Mouse (Mus musculus): Measurements from ENCODE around the gene Dhrs4. TPM values are rescaled to one million over a fixed set of nuclear protein-coding genes. Genes with fewer than 3 reads are reported as not detected.

The Dhrs4 gene
- total RNA-seq, 2 experiments from 2014 or later, result 43.3 to 50.8 TPM

DNA sequence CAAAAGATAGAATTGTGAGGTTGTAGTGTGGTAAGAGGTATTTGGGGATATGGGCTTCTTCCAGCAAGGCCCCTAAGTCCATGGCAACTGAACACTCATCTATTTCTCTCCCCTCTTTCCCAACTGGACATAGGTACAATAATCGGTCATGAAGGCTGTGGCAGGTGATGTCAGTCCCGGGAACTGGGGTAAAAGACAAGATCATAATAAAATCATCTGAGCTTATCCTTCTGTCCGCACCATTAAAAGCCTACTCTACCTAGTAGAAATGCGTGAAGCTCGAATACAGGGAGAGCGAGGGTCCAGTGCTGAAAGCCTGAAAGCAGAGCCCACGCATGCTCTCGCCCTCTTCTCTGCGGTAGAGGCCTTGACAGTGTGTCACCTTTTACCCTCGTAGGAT lies 1.1 kb downstream of the Dhrs4 start:
- DNase-seq, result no peak
- intact Hi-C loops (cut with DNase I), result no loop called here

DNA sequence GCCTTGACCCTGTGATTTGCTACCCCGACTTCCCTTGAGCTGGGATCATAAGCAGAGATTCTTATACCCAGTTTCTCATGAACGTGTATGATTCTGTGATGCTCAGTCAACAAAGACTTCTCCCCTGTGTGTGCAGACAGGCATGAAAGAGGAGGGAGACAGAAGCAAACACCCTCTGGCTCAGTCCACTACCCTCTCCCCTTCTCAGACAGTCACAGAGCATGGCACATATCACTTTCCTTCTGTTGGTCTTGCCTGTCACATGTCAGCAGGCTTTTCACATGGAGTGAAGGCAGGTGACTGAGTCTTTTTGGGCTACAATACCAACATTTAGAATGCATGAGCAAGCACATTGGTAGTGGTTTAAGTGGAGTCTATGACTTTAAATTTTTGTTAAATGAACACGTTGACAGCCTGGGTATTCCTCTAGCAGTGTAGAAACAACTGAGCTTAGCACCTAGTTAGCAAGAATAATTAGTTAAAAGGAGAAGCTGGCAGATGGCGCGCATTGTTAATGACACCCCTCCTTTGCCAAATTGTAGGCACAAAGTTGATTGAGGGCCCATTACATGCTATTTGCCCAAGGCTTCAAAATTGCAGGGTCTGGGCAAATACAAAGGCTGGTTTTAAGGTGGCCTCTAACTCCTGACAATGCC lies 6.0 kb downstream of the Dhrs4 start:
- no peak for DNase-seq
- intact Hi-C loops (cut with DNase I), result no loop called here

DNA sequence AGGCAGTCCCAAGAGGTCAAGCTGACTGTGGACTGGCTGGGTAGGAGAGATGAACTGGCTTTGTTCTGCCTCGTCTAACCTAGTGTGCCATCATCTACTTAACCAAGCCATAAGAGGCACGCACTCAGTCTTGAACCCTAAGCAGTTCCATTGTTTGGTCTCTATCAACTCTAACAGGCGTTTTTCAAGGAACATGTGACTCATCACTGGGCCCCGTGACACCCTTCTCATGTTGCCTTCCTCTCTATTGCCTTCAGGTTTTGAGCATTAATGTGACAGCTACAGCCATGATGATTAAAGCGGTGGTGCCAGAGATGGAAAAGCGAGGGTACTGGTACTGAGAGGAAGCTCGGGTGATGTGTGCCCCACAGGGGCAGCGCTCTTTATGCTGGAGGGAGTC lies 8.3 kb downstream of the Dhrs4 start:
- intact Hi-C loops (cut with DNase I), result no loop called here
- DNase-seq, result no peak

DNA sequence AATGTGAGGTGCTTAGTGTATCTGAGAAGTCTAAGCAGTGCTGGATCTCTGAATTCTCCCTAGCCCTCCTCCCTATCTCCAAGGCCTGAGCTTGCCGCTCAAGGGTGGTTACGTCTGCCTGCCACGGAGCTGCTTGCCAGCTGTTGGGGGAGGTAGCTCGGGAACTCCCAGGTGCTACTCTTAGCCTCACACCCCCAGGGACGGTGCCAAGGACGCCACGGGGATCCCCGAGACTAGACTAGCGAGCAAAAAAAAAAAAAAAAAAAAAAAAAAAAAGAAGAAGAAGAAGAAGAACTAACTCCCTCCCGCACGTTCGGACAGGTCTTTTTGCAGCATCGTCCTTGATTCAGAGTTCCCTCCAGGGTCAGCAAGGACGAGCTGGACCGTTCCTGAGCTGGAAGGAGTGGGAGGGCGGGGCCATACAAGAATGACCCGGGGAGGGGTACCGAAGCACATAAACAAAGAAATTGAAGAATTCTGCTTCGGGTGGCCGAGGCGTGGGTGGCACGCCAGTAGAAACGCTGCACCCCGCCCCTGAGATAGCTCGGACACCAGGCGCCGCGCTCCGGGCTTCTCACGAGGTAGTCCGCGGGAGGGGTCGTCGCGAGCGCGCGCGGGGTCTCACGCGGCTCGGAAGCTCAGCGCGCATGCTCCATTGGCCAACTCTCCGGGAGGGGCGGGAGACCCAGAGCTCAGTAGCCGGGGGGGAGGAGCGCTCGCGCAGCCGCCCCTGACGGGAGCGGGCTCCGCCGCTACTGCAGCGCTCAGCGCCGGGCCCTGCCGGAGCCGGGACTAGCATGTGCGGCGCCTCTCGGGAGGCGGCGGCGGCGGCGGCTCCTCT lies 12.0 kb downstream of the Dhrs4 start, which contains the start of gene Carmil3:
Carmil3 (plus strand) TSS at position 291 of the 841 bp plus-strand sequence.
- intact Hi-C loops (cut with DNase I), result no loop called here
- peak; percentile 35 for DNase-seq

DNA sequence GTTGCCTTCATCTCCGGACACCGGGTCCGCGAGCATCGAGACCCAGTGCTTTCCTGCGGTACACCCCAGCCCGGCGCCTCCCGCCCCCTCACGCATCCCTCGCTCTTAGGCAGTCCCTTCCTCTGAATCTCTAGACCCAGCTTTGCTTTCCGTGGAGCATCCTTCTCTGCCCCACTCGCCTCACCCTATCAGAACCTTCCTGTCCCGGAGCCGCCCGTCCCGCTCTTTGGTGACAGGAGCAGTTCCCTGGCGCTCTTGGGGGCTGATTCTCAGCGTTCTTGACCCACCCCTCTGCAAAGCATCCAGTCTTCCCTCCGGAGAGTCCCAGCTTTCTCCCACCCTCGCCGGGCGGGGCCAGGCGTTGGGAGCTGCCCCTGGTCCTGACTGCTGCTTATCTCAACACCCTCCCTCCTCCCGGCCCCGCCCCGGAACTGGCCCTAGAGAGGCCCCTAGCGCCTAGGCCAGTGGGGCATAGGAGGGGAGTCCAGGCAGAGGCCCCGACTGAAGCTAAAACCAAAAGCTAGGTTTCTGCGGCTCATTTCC lies 12.8 kb downstream of the Dhrs4 start:
- peak; percentile 31 to 49 for DNase-seq
- intact Hi-C loops (cut with DNase I), result no loop called here

DNA sequence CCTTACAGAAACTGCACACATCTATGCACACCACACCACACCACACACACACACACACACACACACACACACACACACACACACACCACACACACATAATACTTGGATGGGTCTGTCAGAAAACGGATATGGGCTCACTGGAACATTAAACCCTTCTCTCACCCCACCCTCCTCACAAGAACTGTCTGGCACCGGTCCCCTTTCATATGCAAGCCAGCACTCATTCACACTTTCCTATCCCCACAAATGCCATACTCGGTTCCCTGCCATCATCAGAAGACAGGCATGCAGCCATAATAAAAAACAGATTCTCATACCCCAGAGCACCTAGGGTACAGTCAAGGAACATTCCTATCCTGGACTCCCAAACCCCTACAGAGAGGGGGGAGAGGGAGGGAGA lies 13.5 kb downstream of the Dhrs4 start:
- intact Hi-C loops (cut with DNase I), result no loop called here
- no peak for DNase-seq

DNA sequence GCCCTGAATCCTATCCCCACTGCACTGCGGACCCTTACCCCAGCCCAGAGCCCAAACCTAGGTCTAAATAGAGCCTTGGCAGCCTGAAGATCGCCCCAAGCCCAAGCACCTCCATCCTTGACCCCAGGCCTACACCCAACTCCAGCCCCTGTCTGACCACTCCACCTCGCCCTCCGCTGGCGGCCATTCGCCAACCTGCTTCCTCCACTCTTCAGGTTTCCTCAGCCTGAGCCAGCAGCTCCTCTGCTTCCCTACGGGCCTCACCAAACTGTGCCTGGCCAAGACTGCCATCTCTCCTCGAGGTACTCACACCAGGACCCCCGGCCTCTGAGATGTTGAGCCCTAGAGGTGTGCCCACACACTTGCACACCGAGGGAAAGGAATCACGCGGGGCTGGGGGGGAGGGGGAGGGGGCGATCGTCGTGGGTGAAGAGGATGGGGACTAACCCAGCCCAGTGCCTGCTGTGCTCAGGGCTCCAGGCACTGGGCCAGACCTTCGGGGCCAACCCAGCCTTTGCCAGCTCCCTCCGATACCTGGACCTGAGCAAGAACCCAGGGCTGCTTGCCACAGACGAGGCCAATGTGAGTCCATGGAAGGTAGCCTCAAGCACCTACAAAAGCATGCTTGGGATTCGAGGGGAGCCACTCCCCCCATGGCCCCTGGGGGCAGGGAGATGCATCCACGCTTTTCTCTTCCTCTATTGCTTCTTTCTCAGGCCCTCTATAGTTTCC lies 17.1 kb downstream of the Dhrs4 start:
- intact Hi-C loops (cut with DNase I), result loop anchor here (2.0 to 5.0 kb wide), 2 partner anchors 107 to 247 kb away; partner anchors contain the start of gene Irf9
- no peak for DNase-seq

DNA sequence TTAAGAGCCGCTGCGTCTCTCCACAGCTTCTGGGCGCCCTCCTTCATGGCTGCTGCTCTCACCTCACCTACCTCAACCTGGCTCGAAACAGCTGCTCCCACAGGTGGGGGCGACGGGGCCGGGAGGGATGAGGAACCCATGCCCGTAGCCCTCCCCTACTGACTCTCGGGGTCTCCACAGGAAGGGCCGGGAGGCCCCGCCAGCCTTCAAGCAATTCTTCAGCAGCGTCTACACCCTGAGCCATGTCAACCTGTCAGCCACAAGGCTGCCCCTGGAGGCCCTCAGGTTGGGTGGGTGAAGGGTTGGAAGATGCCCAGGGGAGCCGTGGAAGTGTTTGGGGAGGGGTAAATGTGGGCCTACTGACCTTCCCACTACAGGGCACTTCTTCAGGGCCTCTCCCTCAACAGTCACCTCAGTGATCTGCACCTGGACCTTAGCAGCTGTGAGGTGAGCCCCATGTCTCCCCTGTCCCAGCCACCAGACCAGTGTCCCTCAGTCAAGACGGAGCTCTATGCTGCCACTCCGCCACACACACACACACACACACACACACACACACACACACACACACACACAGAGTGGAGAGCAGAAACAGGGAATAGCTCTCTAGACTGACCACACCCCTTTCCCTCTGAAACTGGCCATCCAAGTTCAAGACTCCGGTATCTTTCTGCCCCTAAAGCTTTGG lies 18.3 kb downstream of the Dhrs4 start:
- intact Hi-C loops (cut with DNase I), result loop anchor here (1.0 to 5.0 kb wide), 3 partner anchors 60 to 245 kb away; partner anchors contain the start of gene Irf9
- DNase-seq, result no peak

DNA sequence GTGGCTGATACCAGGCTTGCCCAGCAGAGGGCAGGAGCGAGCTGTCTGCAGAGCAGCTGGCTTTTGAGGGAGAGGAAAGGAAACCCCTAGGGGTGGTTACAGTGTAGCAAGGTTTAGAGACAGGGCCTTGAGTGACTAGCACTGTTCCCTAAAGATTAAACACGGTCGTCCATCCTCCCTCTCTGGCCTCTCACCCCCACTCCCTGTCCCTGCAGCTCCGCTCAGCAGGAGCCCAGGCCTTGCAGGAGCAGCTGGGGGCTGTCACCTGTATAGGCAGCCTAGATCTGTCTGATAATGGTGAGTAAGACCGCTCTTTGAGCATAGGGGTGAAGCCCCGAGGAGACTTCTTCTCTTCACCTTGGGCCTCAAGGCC lies 18.9 kb downstream of the Dhrs4 start:
- DNase-seq, result peak; percentile 80 to 88
- intact Hi-C loops (cut with DNase I), result loop anchor here (1.0 to 5.0 kb wide), 3 partner anchors 60 to 245 kb away; partner anchors contain the start of gene Irf9

DNA sequence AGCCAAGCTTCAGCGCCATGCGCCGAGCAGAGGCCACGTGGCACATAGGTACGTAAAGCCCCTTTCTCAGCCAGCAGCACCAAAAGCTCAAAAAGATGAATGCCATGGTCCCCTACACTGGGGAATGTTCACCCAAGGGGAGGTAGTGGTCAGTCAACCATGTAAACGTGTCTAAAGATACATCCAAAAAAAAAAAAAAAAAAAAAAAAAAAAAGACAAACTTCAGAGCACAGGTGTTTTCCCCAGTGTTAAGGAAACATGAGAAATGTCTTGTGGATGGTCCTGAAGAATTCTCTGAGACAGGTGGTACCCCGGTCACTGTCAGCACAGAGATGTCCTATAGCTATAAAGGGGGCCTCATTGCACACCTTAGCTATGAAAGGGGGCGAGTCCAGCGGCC lies 27.1 kb downstream of the Dhrs4 start:
- intact Hi-C loops (cut with DNase I), result no loop called here

DNA sequence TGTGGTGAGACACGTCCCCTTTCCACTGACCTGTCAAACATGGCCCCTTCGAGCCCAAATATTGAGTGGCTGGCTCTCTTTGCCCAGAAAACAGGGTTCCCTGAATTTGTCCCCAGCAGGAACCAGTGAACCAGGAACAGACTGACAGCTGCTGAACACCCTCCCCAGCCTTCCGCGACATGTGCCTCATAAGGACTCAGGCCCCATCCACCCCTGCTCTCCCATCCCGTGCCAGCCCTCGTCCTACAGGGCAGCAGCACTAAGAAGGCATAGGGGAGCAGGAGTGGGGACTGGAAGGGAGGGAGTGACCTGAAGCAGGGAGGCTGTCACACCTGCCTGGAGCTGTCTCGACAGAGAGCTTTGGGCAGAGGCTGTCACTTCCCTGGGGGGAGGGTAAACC lies 29.2 kb downstream of the Dhrs4 start:
- intact Hi-C loops (cut with DNase I), result no loop called here
- DNase-seq, result no peak

More for the DNA sequence above, 27.1 kb downstream of the Dhrs4 start:
- no peak for DNase-seq

DNA sequence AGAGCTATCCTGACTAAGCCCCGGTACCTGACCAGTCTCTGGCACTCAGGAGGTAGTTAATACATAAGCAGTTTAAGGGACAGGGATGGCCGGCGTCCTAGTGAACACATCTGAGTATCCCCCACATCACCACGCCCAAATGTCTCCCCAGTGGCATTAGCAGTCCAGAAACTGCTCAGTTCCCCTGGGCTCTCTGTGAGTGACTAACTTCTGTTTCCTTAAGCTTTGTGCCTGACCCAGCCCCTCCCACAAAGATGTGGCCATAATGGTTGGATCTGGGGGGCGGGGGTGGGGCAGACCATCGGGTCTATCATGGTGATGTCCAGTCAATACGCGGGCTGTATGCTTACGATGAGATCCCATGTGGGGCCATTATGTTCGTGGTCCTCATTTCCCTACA lies 31.0 kb downstream of the Dhrs4 start:
- no peak for DNase-seq
- intact Hi-C loops (cut with DNase I), result no loop called here

DNA sequence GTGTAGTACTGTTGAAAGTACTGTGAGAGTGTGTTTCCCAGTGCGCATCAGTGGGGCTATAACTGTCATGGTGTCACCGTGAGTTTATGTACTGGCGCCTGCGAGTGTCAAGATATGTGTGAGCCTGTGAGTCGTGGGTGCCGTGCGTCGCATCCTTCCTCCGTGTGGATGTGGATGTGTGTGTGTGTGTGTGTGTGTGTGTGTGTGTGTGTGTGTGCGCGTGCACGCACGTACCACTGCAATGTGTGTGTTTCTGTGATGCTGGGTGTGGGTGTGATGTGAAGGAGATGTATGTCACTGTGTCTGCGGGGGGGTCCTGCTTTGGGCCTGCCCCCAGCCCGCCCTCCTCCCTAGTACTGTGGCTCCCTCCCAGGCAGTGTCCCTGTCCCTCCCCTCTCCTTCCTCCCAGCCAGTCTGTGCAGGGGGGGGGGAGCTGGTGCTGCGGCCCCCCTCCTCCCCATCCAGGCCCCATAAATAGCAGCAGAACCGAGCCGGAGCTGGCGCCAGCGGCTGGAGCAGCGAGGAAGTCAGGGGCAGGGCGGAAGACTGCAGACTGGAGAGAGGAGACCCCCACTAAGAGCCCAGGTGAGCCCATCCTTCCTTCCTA lies 31.7 kb downstream of the Dhrs4 start, which contains the start of gene Cpne6:
Cpne6 (plus strand) TSS at position 321 of the 607 bp plus-strand sequence.
- DNase-seq, result no peak
- intact Hi-C loops (cut with DNase I), result no loop called here

DNA sequence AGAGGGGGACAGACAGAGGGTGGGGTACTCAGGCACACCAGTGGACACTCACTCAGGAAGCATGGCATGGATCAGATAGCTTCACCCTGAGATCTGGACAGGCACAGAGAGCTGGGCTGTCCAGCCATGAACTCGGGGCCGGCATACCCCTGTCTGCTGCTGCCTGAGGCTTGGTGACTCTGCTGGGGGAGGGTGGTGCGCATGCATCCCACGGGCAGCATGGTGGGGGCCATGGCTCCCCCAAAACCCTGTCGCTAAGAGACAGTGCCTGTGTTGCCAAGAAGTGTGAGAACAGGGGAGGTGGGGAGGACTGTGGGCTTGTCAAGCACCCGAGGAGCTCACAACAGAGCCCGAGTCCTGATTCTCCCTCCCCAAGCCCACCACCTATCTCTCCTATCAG lies 32.5 kb downstream of the Dhrs4 start:
- intact Hi-C loops (cut with DNase I), result no loop called here

DNA sequence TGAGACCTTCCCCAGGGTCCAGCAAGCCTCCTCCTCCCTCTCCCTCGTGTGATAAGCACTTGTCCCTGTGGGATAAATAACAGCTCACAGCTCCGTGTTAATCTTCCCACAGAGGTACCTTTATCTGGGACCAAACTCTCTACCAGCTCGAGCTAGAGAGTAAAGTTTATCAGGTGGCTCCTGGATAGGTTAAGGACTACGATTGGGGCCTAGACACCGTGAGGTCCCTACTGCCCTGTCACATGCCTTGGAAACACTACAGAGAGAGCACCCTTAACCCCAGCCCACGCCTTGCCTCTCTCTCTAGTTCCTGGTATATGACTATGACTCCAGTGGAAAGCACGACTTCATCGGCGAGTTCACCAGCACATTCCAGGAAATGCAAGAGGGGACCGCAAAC lies 35.4 kb downstream of the Dhrs4 start:
- DNase-seq, result no peak
- intact Hi-C loops (cut with DNase I), result no loop called here

More for the DNA sequence above, 32.5 kb downstream of the Dhrs4 start:
- no peak for DNase-seq

DNA sequence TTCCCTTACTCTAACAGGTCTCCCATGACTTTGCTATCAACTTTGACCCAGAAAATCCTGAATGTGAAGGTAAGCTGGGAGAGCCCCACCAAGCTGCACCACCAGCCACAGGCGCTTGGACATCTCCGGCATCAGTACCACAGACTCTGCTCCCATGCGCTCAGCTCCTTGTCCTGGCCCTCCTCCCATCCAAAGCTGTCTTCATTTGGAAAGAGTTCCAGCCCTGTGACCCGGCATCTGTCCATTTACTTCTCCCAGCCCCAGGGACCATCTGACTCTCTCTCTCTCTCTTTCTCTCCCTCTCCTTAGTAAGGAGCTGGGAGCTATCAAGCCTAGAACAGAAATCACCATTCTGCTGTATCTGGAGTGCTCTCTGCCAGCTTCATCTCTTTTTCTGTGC lies 37.3 kb downstream of the Dhrs4 start:
- intact Hi-C loops (cut with DNase I), result no loop called here
- DNase-seq, result no peak

DNA sequence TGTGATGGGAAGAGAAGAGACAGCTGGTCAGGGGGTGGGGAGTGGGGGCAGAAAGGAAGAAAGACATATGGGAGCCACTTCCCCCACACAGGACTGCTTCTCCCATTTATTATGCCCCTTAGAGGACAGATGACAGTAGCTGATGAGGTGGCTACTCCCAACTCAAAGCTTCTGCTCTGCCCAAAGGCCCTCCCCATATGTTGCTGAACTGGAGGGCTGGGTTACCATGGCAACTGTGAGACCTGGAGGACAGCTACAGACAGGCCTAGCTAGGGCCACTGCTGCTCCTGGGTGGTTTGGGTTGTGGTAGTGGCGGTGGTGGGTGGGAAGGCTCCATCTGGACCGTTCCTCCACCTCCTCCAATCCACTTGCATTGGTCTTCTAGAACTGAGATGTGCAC lies 40.3 kb downstream of the Dhrs4 start:
- intact Hi-C loops (cut with DNase I), result no loop called here
- no peak for DNase-seq

DNA sequence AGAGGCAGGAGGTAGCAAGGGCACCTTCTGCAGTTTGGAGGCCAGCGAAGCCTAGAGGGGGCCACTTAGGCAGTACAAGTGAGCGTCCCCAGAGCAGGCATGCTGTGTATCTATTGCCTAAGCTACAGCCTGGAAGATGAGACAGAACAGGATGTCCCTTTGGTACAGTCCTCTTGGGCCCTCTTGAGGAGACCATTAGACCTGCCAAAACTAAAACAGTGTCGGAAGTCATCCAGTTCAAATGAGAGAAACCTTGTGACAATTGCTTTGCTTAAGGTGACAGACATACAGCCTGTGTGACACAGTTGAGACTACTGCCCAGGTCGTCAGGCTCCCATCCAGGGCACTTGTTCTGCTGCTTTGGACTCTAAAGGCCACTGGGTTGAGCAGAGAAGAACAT lies 41.0 kb downstream of the Dhrs4 start:
- DNase-seq, result no peak
- intact Hi-C loops (cut with DNase I), result no loop called here

DNA sequence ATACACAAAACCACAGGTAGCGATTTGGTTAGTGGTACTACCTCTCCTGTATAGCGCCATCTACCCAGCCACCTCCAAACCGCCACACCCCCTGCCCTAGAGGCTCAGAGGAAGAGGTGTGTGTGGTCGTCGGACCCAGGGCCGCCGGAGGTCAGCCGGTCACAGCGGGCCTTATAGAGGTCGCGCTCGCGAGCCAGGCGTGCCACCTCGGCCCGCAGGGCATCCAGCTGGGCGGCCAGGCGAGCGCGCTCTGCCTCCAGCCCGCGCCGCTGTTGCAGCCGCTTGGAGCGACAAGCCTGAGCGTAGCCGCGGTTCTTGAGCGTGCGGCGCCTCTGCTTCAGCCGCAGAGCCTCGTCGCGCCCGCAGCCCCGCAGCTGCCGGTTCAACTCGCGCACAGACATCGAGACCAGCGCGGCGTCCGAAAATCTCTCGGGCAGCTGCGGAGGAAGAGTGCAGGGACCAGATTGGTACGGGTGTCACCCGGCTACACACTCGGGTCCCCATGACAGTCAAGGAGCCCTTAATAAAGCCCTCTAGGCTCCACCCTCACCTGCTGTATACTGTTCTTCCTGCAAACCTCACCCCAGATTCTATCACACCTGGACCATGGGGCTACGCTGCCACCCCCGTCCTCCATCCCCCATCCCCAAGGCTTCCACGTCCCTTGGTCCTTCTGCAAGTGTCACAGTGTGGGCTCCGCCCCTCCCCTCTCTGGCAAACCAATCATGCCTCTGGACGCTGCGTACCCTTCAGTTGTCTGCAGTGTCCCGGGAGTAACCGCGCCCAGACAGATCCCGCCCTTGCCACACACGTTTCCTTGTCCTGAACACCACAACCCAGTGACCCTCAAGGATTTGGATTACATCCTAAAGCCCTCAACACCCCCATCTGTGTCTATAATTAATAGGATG lies 42.1 kb downstream of the Dhrs4 start:
- intact Hi-C loops (cut with DNase I), result no loop called here
- no peak for DNase-seq

Measured in gastrocnemius, postnatal 36 days (tissue).